Mouse (Mus musculus) embryonic facial prominence, embryonic 10.5 days (tissue): ENCODE measurements around the gene C8b. TPM values are rescaled to one million over a fixed set of nuclear protein-coding genes. Genes with fewer than 3 reads are reported as not detected.

Source experiments
- DNase-seq: peaks from one replicate; pipeline ENCODE4 v3.0.0-alpha.2; 2017; ENCODE audit warnings: low spot score
- H3K27ac ChIP-seq: fragments of 300-500 bp; sonication (generic); replicated peaks from 2 replicates; pipeline ENCODE4 v1.5.1; 2016; ENCODE audit warnings: mild to moderate bottlenecking
- H3K27me3 ChIP-seq: fragments of 300-500 bp; sonication (generic); replicated peaks from 2 replicates; pipeline ENCODE4 v1.6.1; 2016; ENCODE audit warnings: low read depth, mild to moderate bottlenecking; ENCODE audit not compliant: poor library complexity, severe bottlenecking
- H3K36me3 ChIP-seq: fragments of 300-500 bp; sonication (generic); replicated peaks from 2 replicates; pipeline ENCODE4 v1.6.1; 2016; ENCODE audit warnings: mild to moderate bottlenecking, moderate library complexity
- H3K4me1 ChIP-seq: fragments of 300-500 bp; sonication (generic); 2 replicates; pipeline ENCODE4 v1.6.1; 2016
- H3K4me3 ChIP-seq: fragments of 300-500 bp; sonication (generic); 2 replicates; pipeline ENCODE4 v1.5.1; 2016; ENCODE audit warnings: mild to moderate bottlenecking, moderate library complexity
- H3K9me3 ChIP-seq: fragments of 300-500 bp; sonication (generic); 2 replicates; pipeline ENCODE4 v1.6.1; 2016; ENCODE audit warnings: mild to moderate bottlenecking
- WGBS: fragments of 180-500 bp; shearing (Covaris S2); methylation state at CpG from one replicate; pipeline ENCODE4 v1.1.7; 2016; 5-methylcytosine and 5-hydroxymethylcytosine counted together
- polyA plus RNA-seq: library from polyadenylated mRNA; unstranded; fragments of >200 nt; fragmentation: Nextera tagmentation; extraction: Ambion mirVana; gene quantifications from 2 replicates; pipeline ENCODE4 v1.2.1, GENCODE M21; 2016

C8b gene
- polyA plus RNA-seq, 1 experiment from 2014 or later, result 0.06 TPM

- DNase-seq, result no peak
Measured at GRCm38 (mm10) chr4:104816519-104817232, 50.6 kb downstream of the C8b start.

GRCm38 (mm10) chr4:104817509-104817908 lies 51.4 kb downstream of the C8b start:
- DNase-seq, result no peak
- no peaks in the 10 kb centered on the region for H3K9me3 ChIP-seq
- no peak overlapping the region for H3K4me3 ChIP-seq
- peaks cover 15% of the 10 kb centered on the region for H3K4me1 ChIP-seq
- H3K27me3 ChIP-seq, result no peaks in the 10 kb centered on the region
- no peak overlapping the region for H3K27ac ChIP-seq
- 58% methylated on average over 2 of the region's 2 CpGs for WGBS
- H3K36me3 ChIP-seq, result no peaks in the 10 kb centered on the region

More at GRCm38 (mm10) chr4:104816519-104817232, 50.6 kb downstream of the C8b start:
- H3K27ac ChIP-seq, result no peak overlapping the region
- no peaks in the 10 kb centered on the region for H3K9me3 ChIP-seq
- peaks cover 15% of the 10 kb centered on the region for H3K4me1 ChIP-seq
- H3K27me3 ChIP-seq, result no peaks in the 10 kb centered on the region
- H3K4me3 ChIP-seq, result no peak overlapping the region
- no peaks in the 10 kb centered on the region for H3K36me3 ChIP-seq
- WGBS, result 88% methylated on average over 4 of the region's 4 CpGs

- Histone ChIP-seq H3K27me3 (no peaks in the 10 kb centered on the region), H3K36me3 (no peaks in the 10 kb centered on the region), H3K4me1 (peaks cover 15% of the 10 kb centered on the region), H3K4me3 (no peak overlapping the region), H3K9me3 (no peaks in the 10 kb centered on the region), H3K27ac (no peak overlapping the region)
- no peak for DNase-seq
- WGBS, result 49% methylated on average over 4 of the region's 4 CpGs
Measured at GRCm38 (mm10) chr4:104818986-104819385, 52.9 kb downstream of the C8b start.

GRCm38 (mm10) chr4:104819891-104820290 lies 53.8 kb downstream of the C8b start:
- Histone ChIP-seq H3K4me3 (no peak overlapping the region), H3K4me1 (peaks cover 15% of the 10 kb centered on the region), H3K36me3 (no peaks in the 10 kb centered on the region), H3K27me3 (no peaks in the 10 kb centered on the region), H3K9me3 (no peaks in the 10 kb centered on the region), H3K27ac (no peak overlapping the region)
- 49% methylated on average over 4 of the region's 4 CpGs for WGBS
- no peak for DNase-seq

- no peaks in the 10 kb centered on the region for H3K27me3 ChIP-seq
- no peak overlapping the region for H3K4me3 ChIP-seq
- no peaks in the 10 kb centered on the region for H3K36me3 ChIP-seq
- no peak overlapping the region for H3K27ac ChIP-seq
- H3K9me3 ChIP-seq, result no peaks in the 10 kb centered on the region
- H3K4me1 ChIP-seq, result peaks cover 11% of the 10 kb centered on the region
- WGBS, result 74% methylated on average over 4 of the region's 4 CpGs
- no peak for DNase-seq
Measured at GRCm38 (mm10) chr4:104823597-104824101, 57.5 kb downstream of the C8b start.

- no peak for DNase-seq
- H3K4me3 ChIP-seq, result no peak overlapping the region
- no peak overlapping the region for H3K27ac ChIP-seq
- 70% methylated on average over 7 of the region's 7 CpGs for WGBS
- H3K4me1 ChIP-seq, result peaks cover 5% of the 10 kb centered on the region
- H3K27me3 ChIP-seq, result no peaks in the 10 kb centered on the region
- H3K36me3 ChIP-seq, result no peaks in the 10 kb centered on the region
- H3K9me3 ChIP-seq, result no peaks in the 10 kb centered on the region
Measured at GRCm38 (mm10) chr4:104824381-104825077, 58.4 kb downstream of the C8b start.

GRCm38 (mm10) chr4:104828939-104829338 lies 62.8 kb downstream of the C8b start:
- Histone ChIP-seq H3K4me3 (no peak overlapping the region), H3K27me3 (no peaks in the 10 kb centered on the region), H3K4me1 (no peaks in the 10 kb centered on the region), H3K27ac (no peak overlapping the region), H3K36me3 (no peaks in the 10 kb centered on the region), H3K9me3 (no peaks in the 10 kb centered on the region)
- 90% methylated on average over 5 of the region's 5 CpGs for WGBS
- DNase-seq, result no peak

- no peaks in the 10 kb centered on the region for H3K9me3 ChIP-seq
- no peak overlapping the region for H3K4me3 ChIP-seq
- no peak for DNase-seq
- H3K27me3 ChIP-seq, result no peaks in the 10 kb centered on the region
- H3K27ac ChIP-seq, result no peak overlapping the region
- peaks cover 4% of the 10 kb centered on the region for H3K4me1 ChIP-seq
- no peaks in the 10 kb centered on the region for H3K36me3 ChIP-seq
- WGBS, result 31% methylated on average over 5 of the region's 5 CpGs
Measured at GRCm38 (mm10) chr4:104835096-104835495, 69.0 kb downstream of the C8b start.

GRCm38 (mm10) chr4:104838342-104838741 lies 72.2 kb downstream of the C8b start:
- 82% methylated on average over 2 of the region's 2 CpGs for WGBS
- Histone ChIP-seq H3K36me3 (no peaks in the 10 kb centered on the region), H3K4me3 (no peak overlapping the region)

GRCm38 (mm10) chr4:104842204-104842603 lies 76.1 kb downstream of the C8b start:
- Histone ChIP-seq H3K36me3 (no peaks in the 10 kb centered on the region), H3K4me1 (peaks cover 7% of the 10 kb centered on the region; the same call in 1 of the 2 replicates), H3K27me3 (no peaks in the 10 kb centered on the region), H3K4me3 (no peak overlapping the region), H3K9me3 (no peaks in the 10 kb centered on the region), H3K27ac (no peak overlapping the region)
- no peak for DNase-seq
- WGBS, result 88% methylated on average over 5 of the region's 5 CpGs

More at GRCm38 (mm10) chr4:104838342-104838741, 72.2 kb downstream of the C8b start:
- H3K27ac ChIP-seq, result no peak overlapping the region
- no peaks in the 10 kb centered on the region for H3K9me3 ChIP-seq
- no peaks in the 10 kb centered on the region for H3K27me3 ChIP-seq
- H3K4me1 ChIP-seq, result peaks cover 12% of the 10 kb centered on the region
- no peak for DNase-seq

- Histone ChIP-seq H3K4me1 (peaks cover 7% of the 10 kb centered on the region; the same call in 1 of the 2 replicates), H3K4me3 (no peak overlapping the region), H3K36me3 (no peaks in the 10 kb centered on the region), H3K27ac (no peak overlapping the region), H3K27me3 (no peaks in the 10 kb centered on the region), H3K9me3 (no peaks in the 10 kb centered on the region)
- DNase-seq, result no peak
- WGBS, result 42% methylated on average over 4 of the region's 4 CpGs
Measured at GRCm38 (mm10) chr4:104843546-104843945, 77.4 kb downstream of the C8b start.
